Mouse (Mus musculus) layer of hippocampus, postnatal 25 days (tissue): ENCODE measurements around the gene Fuca1. TPM values are rescaled to one million over a fixed set of nuclear protein-coding genes. Genes with fewer than 3 reads are reported as not detected.
A peak's percentile ranks its signal among the peaks of the same experiment; 100 is the strongest.
"Not testable (repeated sequence)": the region's sequence is repeated elsewhere in the genome, so short reads cannot be mapped to it uniquely, and the experiment has no call there.

Source experiments
- DNase-seq, 2 experiments: peaks; one replicate each; pipeline ENCODE4 v3.0.0; 2022; ENCODE audit warnings: mixed read lengths in 2 of 2, low spot score in 1 of 2; ENCODE audit errors: extremely low spot score in 1 of 2
- total RNA-seq, 2 experiments: library from RNA; stranded (reverse); gene quantifications; 2 replicates each; pipeline ENCODE4 v1.2.3; 2021

The Fuca1 gene
- total RNA-seq, 2 experiments from 2014 or later: 40.5 to 40.7 TPM

GRCm38 (mm10) chr4:135972556-135972906 lies 52.0 kb downstream of the Fuca1 start, which contains the start of gene Lypla2:
Gene Lypla2, minus strand, starts transcription at chr4:135972626.
- peak; percentile 76 to 82 for DNase-seq

GRCm38 (mm10) chr4:135972911-135973811 lies 52.6 kb downstream of the Fuca1 start:
- no peak for DNase-seq

- DNase-seq: no peak
These were observed 55.6 kb downstream of the Fuca1 start for GRCm38 (mm10) chr4:135976146-135976545.

- DNase-seq: not testable (repeated sequence)
These were observed 59.7 kb downstream of the Fuca1 start for GRCm38 (mm10) chr4:135980223-135980622.

- peak in 1 of 2 experiments; percentile 60 for DNase-seq
These were observed 61.1 kb downstream of the Fuca1 start for GRCm38 (mm10) chr4:135981524-135982063.

GRCm38 (mm10) chr4:135984556-135984955 lies 64.0 kb downstream of the Fuca1 start:
- no peak for DNase-seq

GRCm38 (mm10) chr4:135985193-135985592 lies 64.7 kb downstream of the Fuca1 start:
- no peak for DNase-seq

- no peak for DNase-seq
These were observed 65.2 kb downstream of the Fuca1 start for GRCm38 (mm10) chr4:135985769-135986168.

GRCm38 (mm10) chr4:135986301-135986942 lies 65.9 kb downstream of the Fuca1 start:
- no peak for DNase-seq

- peak; percentile 83 to 85 for DNase-seq
These were observed 66.6 kb downstream of the Fuca1 start, which contains the start of gene Pithd1 for GRCm38 (mm10) chr4:135986943-135987710. Gene Pithd1, minus strand, starts transcription at chr4:135987264.

- no peak for DNase-seq
These were observed 67.2 kb downstream of the Fuca1 start for GRCm38 (mm10) chr4:135987714-135988113.

Other genes starting within 250 kb of the Fuca1 start
- under 1 TPM; 0.21 to 0.30 TPM for gene Ifnlr1, start 234.4 kb upstream of the Fuca1 start, total RNA-seq
- under 1 TPM in 1 of 2 experiments, not detected in 1; 0.14 TPM for gene Il22ra1, start 192.6 kb upstream of the Fuca1 start, total RNA-seq
- gene Myom3, start 161.0 kb upstream of the Fuca1 start, total RNA-seq: 1 to 10 TPM in 1 of 2 experiments, under 1 TPM in 1; 0.66 to 1.2 TPM
- 10 to 100 TPM; 78.4 to 78.6 TPM for gene Srsf10, start 65.0 kb upstream of the Fuca1 start, total RNA-seq
- gene Pnrc2, start 46.9 kb upstream of the Fuca1 start, total RNA-seq: 10 to 100 TPM; 54.0 to 55.9 TPM
- gene Cnr2, start 25.3 kb upstream of the Fuca1 start, total RNA-seq: under 1 TPM in 1 of 2 experiments, not detected in 1; 0.21 TPM
- 10 to 100 TPM; 34.0 to 37.1 TPM for gene Hmgcl, start 25.7 kb downstream of the Fuca1 start, total RNA-seq
- gene Gale, start 43.0 kb downstream of the Fuca1 start, total RNA-seq: 10 to 100 TPM; 23.1 to 31.6 TPM
- 100 to 1,000 TPM in 1 of 2 experiments, 10 to 100 TPM in 1; 94.7 to 110 TPM for gene Lypla2, start 51.9 kb downstream of the Fuca1 start, total RNA-seq
- 10 to 100 TPM; 84.3 to 89.7 TPM for gene Pithd1, start 66.5 kb downstream of the Fuca1 start, total RNA-seq
- 10 to 100 TPM; 31.3 to 31.4 TPM for gene Eloa, start 101.0 kb downstream of the Fuca1 start, total RNA-seq
- 100 to 1,000 TPM; 262 to 319 TPM for gene Rpl11, start 132.7 kb downstream of the Fuca1 start, total RNA-seq
- 10 to 100 TPM; 51.7 to 62.5 TPM for gene Id3, start 222.8 kb downstream of the Fuca1 start, total RNA-seq